Mouse (Mus musculus) heart, adult 2 months (tissue): ENCODE measurements around the gene Maml2. TPM values are rescaled to one million over a fixed set of nuclear protein-coding genes. Genes with fewer than 3 reads are reported as not detected.

Source experiments
- DNase-seq, 2 experiments: peaks; one replicate each; pipeline ENCODE4 v3.0.0; 2021
- H3K27ac ChIP-seq: fragments of 200-600 bp; 2 replicates; pipeline ENCODE4 v1.8.1; 2022
- H3K27me3 ChIP-seq: fragments of 200-500 bp; 2 replicates; pipeline ENCODE4 v1.6.1; 2012; ENCODE audit warnings: mild to moderate bottlenecking, low read length, inconsistent platforms, mixed read lengths; ENCODE audit not compliant: control insufficient read depth, insufficient read depth
- H3K36me3 ChIP-seq: fragments of 200-500 bp; 2 replicates; pipeline ENCODE4 v1.6.1; 2012; ENCODE audit warnings: low read length, inconsistent platforms; ENCODE audit not compliant: control insufficient read depth, insufficient read depth
- H3K4me1 ChIP-seq: fragments of 200-500 bp; 2 replicates; pipeline ENCODE4 v1.6.1; 2011; ENCODE audit warnings: low read length; ENCODE audit not compliant: control insufficient read depth, insufficient read depth
- H3K4me3 ChIP-seq: fragments of 200-600 bp; 2 replicates; pipeline ENCODE4 v1.8.1; 2022
- H3K79me2 ChIP-seq: fragments of 200-500 bp; replicated peaks from 2 replicates; pipeline ENCODE4 v1.6.1; 2012; ENCODE audit warnings: mild to moderate bottlenecking, inconsistent platforms, low read length, moderate library complexity, mixed read lengths; ENCODE audit not compliant: control insufficient read depth, insufficient read depth
- H3K9ac ChIP-seq: fragments of 200-500 bp; 2 replicates; pipeline ENCODE4 v1.6.1; 2012; ENCODE audit warnings: low read depth, mild to moderate bottlenecking, control low read depth, inconsistent platforms, low read length, mixed read lengths
- CTCF ChIP-seq: fragments of 200-600 bp; IDR thresholded peaks from 2 replicates; pipeline ENCODE4 v1.8.1; 2022; ENCODE audit warnings: antibody characterized with exemption, mild to moderate bottlenecking, moderate library complexity
- EP300 ChIP-seq: fragments of 200-500 bp; IDR thresholded peaks from 2 replicates; pipeline ENCODE4 v1.6.1; 2011; ENCODE audit warnings: low read depth, low read length, control low read depth; ENCODE audit not compliant: insufficient read depth
- POLR2A ChIP-seq: fragments of 200-500 bp; IDR thresholded peaks from 2 replicates; pipeline ENCODE4 v1.6.1; 2011; ENCODE audit warnings: mild to moderate bottlenecking, low read depth, low read length, control low read depth; ENCODE audit not compliant: insufficient read depth
- WGBS: fragments of 180-500 bp; shearing (Covaris S2); methylation state at CpG from one replicate; pipeline ENCODE4 v1.1.7; 2018; 5-methylcytosine and 5-hydroxymethylcytosine counted together
- intact Hi-C: fragments of 180-260 bp; cut with DNase I; formaldehyde crosslinking; loops from one replicate; pipeline ENCODE4 v1.15.1; 2025
- polyA plus RNA-seq: library from polyadenylated mRNA; depleted of rRNA; stranded (reverse); fragments of >200 nt; gene quantifications from 2 replicates; pipeline ENCODE4 v1.2.3, GENCODE M21; 2012
- total RNA-seq, 2 experiments: library from RNA; stranded (reverse); gene quantifications; 2 replicates each; pipeline ENCODE4 v1.2.3; 2021

Maml2 gene
- total and polyA plus RNA-seq, 3 experiments, result 4.8 to 6.5 (median 5.7) TPM

GRCm38 (mm10) chr9:13323074-13323473 is 25.3 kb downstream of the Maml2 start:
- DNase-seq, result no peak
- Histone ChIP-seq H3K27ac (peak overlapping the region; percentile 58), H3K4me1 (peaks cover 13% of the 10 kb centered on the region), H3K36me3 (peaks cover 9% of the 10 kb centered on the region), H3K9ac (no peak overlapping the region), H3K4me3 (no peak overlapping the region), H3K27me3 (no peaks in the 10 kb centered on the region), H3K79me2 (peaks cover 2% of the 10 kb centered on the region)
- intact Hi-C loops, result no loop called here
- no peak for TF ChIP-seq EP300
- TF ChIP-seq CTCF, result no peak
- TF ChIP-seq POLR2A, result no peak
- WGBS, result 12% methylated on average over 2 of the region's 2 CpGs

- TF ChIP-seq CTCF (no peak), POLR2A (no peak)
- Histone ChIP-seq H3K4me3 (no peak overlapping the region), H3K27me3 (no peaks in the 10 kb centered on the region), H3K4me1 (peaks cover 13% of the 10 kb centered on the region), H3K36me3 (peaks cover 9% of the 10 kb centered on the region), H3K79me2 (no peaks in the 10 kb centered on the region; the same call in 1 of the 2 replicates), H3K9ac (no peak overlapping the region), H3K27ac (peak overlapping the region; percentile 58)
- 24% methylated on average over 1 of the region's 1 CpGs for WGBS
- peak in 1 of 2 experiments; percentile 38 for DNase-seq
- intact Hi-C loops, result no loop called here
Measured at GRCm38 (mm10) chr9:13323612-13324011, 25.9 kb downstream of the Maml2 start.

- H3K4me1 ChIP-seq, result peaks cover 2% of the 10 kb centered on the region
- TF ChIP-seq POLR2A (no peak), CTCF (no peak), EP300 (no peak)
- DNase-seq, result no peak
- intact Hi-C loops, result no loop called here
- no peak overlapping the region for H3K9ac ChIP-seq
- H3K4me3 ChIP-seq, result no peak overlapping the region
- H3K27me3 ChIP-seq, result no peaks in the 10 kb centered on the region
- H3K79me2 ChIP-seq, result peaks cover 2% of the 10 kb centered on the region
- H3K36me3 ChIP-seq, result no peaks in the 10 kb centered on the region
- H3K27ac ChIP-seq, result no peak overlapping the region
Measured at GRCm38 (mm10) chr9:13414230-13414766, 116.5 kb downstream of the Maml2 start.

GRCm38 (mm10) chr9:13425031-13425940 is 127.5 kb downstream of the Maml2 start:
- no peak for TF ChIP-seq CTCF
- peak; percentile 29; the same call in 1 of the 2 replicates for TF ChIP-seq POLR2A
- TF ChIP-seq EP300, result peak; percentile 55; the same call in 1 of the 2 replicates
- Histone ChIP-seq H3K36me3 (peaks cover 17% of the 10 kb centered on the region), H3K4me1 (peaks cover 19% of the 10 kb centered on the region), H3K4me3 (peak overlapping the region; percentile 15), H3K9ac (peak overlapping the region; percentile 26), H3K27me3 (no peaks in the 10 kb centered on the region), H3K27ac (peak overlapping the region; percentile 70), H3K79me2 (no peaks in the 10 kb centered on the region; the same call in 1 of the 2 replicates)
- DNase-seq, result peak; percentile 66 to 83
- WGBS, result 21% methylated on average over 7 of the region's 7 CpGs
- intact Hi-C loops, result no loop called here

GRCm38 (mm10) chr9:13429477-13430125 is 131.8 kb downstream of the Maml2 start:
- no peaks in the 10 kb centered on the region; the same call in 1 of the 2 replicates for H3K79me2 ChIP-seq
- peaks cover 23% of the 10 kb centered on the region for H3K4me1 ChIP-seq
- TF ChIP-seq EP300 (no peak), POLR2A (no peak), CTCF (no peak)
- H3K36me3 ChIP-seq, result peaks cover 17% of the 10 kb centered on the region
- H3K27me3 ChIP-seq, result no peaks in the 10 kb centered on the region
- WGBS, result 46% methylated on average over 2 of the region's 2 CpGs
- H3K4me3 ChIP-seq, result no peak overlapping the region
- no peak overlapping the region for H3K27ac ChIP-seq
- intact Hi-C loops, result no loop called here
- DNase-seq, result no peak
- H3K9ac ChIP-seq, result no peak overlapping the region
